Mouse (Mus musculus) layer of hippocampus, adult 9-10 months (tissue): Measurements from ENCODE around the gene Zp2.

Experiments used
- DNase-seq: peaks from one replicate; pipeline ENCODE4 v3.0.0; 2022; ENCODE audit warnings: low spot score

Gene Zp2

DNA sequence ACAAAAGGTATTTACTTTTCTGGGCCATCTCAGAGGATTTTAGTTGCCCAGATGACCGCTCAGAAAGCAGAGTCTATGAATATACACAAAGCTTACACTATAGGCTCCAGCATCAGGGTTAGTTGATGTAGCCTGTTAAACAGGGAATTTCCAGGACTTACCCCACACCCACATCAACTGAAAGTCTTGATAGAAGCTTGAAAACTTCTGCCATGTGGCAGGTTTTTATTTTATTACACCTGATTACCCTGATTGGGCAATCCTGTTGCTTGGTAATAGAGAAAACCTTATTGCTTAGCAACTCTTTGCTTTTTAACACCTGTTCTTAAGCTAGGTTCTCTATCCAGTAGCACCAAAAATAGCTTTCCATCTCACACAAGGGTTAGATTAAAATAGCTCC, 2.3 kb downstream of the Zp2 start:
- DNase-seq: no peak

DNA sequence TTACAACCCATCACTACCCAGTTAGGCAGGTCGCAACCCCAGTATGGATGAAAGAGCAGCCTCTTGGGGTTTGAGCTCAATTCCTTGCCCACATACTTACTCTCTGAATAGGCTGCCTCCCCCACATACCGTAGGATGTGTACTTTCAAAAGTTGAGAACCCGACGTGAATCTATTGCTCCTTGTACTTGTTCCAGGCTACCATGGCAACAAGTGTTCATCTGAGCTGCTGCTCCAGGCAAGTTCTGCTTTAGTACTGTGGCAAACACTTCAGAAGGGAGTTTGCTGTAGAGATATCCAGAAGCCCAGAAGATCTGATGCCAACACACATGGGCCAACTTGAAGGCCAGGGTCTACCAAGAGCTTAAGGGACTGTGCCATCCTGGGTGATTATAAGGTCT, 16.1 kb downstream of the Zp2 start:
- DNase-seq: no peak

DNA sequence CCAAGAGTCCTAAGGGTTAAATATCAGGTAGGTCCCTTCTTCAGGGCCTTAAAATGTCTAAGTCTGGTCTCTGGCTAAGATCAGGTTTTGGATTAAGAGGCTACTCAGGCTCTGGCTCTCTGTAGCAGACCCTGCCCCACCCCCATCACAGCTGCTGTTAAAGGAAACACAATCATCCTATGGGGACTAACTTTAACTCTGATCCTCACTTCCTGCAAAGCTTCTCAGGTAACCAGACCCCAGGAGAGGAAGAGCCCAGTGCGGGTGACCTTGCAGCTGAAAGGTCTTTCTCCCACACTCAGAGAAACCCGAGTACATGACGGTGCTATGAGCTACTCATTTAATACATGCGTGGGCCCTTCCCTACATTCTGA, 17.4 kb downstream of the Zp2 start:
- DNase-seq: no peak

DNA sequence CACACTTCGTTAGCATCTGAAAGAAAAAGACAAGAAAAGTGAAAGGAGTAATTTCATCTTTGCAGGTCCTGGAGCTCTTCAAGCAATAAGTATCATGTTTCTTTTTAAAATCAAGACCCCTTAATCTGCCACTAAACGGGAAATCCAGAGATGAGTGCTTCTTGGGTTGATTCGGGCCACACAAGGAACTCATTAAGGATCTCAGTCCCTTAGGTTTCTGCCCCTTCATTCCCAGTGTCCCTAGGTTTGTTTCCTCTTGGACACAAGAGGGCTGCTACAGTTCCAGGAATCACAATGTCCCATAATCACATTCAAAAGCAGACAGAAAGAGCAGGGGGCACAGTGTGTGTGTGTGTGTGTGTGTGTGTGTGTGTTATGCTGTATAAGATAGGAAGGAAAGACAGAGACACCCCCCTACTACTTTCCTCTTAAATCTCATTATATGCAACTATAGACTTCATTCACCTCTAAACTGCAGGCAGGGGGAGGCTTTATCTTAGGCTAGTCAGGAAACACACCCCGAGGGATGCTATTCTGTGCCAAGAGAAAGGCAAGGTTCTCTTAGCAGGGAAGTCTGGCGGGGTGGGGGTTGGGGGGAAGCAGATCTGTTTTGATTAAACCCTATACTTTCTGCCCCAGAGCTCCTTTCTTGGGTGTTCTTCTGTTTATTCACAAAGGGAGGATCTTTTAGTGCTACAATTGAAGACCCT, 18.0 kb downstream of the Zp2 start:
- DNase-seq: no peak

- DNase-seq: peak; percentile 83
Observed at GRCm38 (mm10) chr7:120124844-120125243, 20.2 kb downstream of the Zp2 start.

- DNase-seq: no peak
Observed at GRCm38 (mm10) chr7:120123776-120124175, 21.3 kb downstream of the Zp2 start.

DNA sequence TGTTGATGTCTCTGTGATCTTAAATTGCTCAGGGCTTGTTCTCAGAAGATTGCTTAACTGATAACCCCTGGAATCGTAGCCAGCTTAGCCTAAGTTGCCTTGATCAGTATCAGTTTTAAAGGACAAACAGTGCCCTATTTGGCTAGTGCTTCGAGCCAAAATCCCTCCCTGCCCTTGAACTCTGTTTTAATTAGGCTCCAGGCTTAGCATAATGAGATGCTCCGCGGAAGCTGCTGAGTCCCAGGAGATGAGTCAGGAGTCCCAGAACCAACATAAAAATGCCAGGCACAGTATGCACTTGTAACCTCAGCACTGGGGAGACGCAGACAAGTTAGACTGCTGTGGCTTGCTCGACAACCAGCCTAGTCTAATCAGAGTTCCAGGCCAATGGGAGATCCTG, 27.6 kb downstream of the Zp2 start:
- DNase-seq: no peak

- DNase-seq: no peak
Observed at GRCm38 (mm10) chr7:120116976-120117375, 28.1 kb downstream of the Zp2 start.

GRCm38 (mm10) chr7:120109676-120110075, 35.4 kb downstream of the Zp2 start:
- no peak for DNase-seq

- DNase-seq: no peak
Observed at GRCm38 (mm10) chr7:120106356-120106755, 38.7 kb downstream of the Zp2 start.

DNA sequence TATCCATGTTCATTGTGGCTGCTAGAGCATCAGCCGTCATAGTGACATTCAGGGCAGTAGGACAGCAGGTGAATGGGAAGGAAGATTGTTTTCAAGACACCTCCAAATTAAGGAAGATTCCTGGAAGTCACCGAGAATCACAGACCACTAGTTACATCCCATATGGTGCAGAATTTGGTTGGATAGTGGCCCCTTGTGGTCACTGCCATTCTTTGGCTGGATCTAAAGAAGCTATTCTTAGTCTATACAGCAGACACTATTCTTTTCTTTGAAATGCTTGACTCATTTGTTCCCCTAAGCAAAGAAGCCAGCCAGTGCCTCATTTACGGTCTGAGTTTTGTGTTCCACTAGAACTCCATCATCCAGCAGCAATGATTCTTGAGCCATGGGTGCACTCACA, 40.1 kb downstream of the Zp2 start:
- no peak for DNase-seq

GRCm38 (mm10) chr7:120103019-120103567, 42.0 kb downstream of the Zp2 start:
- no peak for DNase-seq

GRCm38 (mm10) chr7:120102164-120102972, 42.7 kb downstream of the Zp2 start, which contains the start of gene Tmem159:
Gene Tmem159, plus strand, starts transcription at chr7:120102353.
- DNase-seq: no peak

GRCm38 (mm10) chr7:120098403-120098802, 46.7 kb downstream of the Zp2 start:
- peak; percentile 44 for DNase-seq

DNA sequence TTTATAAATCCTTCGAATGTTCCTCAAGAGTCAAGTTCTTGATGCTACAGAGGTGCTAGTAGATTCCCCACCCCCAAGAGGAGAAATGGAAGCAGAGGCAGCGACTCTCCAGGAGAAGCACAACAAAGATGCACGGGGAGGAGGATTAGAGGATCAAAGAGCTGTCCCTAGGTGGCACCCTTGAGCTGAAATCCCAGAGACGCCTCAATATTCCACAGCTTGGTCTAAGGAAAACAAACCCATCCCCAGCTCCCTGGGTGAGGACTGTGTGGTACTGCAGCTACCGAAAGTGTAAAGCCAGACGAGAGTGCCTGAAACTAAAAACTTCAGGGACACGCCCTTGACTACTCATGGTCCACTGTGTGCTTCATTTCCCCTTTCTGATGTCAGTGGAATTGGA, 47.2 kb downstream of the Zp2 start:
- peak; percentile 49 for DNase-seq

DNA sequence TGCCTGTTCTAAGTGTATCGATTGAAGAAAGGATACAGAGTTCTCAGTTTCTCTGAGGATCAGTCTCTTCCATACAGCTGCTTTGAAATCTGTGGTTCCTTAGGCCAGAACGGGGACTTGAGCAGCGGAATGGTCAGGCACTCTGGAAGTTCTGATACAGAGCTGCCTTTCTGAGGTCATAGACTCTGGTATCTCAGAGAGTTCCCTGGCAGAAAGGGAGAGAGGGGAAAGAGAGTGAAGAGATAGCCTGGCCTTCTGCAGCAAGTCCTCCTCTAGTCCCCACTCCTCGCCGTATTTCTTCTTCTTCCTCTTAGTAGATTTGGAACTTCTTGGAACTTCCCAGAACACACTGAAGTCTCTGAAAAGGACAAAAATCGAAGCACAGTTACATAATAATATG, 49.9 kb downstream of the Zp2 start, which contains the start of gene Dnah3:
Dnah3 (minus strand) TSS at position 101 of the 400 bp plus-strand sequence.
- no peak for DNase-seq

GRCm38 (mm10) chr7:120094216-120094615, 50.9 kb downstream of the Zp2 start:
- DNase-seq: no peak

GRCm38 (mm10) chr7:120093033-120093432, 52.1 kb downstream of the Zp2 start:
- no peak for DNase-seq

DNA sequence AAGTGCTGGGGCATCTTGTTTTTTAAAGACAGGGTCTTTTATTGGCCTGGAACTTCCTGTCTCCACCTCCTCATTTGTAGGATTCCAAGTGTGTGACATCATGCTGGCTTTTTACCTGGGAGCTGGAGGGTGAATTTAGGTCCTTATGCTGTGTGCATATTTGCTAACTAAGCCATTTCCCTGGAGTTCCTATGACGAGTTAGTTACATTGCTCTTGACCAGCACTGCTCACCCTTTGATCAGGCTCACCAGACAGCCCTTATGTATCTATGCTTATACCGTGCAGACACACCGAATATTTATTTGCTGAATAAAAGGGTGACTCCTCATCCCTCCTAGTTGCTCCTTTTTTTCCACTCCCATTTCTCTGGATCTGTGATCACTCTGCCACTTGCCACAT, 64.9 kb downstream of the Zp2 start:
- no peak for DNase-seq
